Mouse (Mus musculus): ENCODE data around the gene Myh7.

DNA sequence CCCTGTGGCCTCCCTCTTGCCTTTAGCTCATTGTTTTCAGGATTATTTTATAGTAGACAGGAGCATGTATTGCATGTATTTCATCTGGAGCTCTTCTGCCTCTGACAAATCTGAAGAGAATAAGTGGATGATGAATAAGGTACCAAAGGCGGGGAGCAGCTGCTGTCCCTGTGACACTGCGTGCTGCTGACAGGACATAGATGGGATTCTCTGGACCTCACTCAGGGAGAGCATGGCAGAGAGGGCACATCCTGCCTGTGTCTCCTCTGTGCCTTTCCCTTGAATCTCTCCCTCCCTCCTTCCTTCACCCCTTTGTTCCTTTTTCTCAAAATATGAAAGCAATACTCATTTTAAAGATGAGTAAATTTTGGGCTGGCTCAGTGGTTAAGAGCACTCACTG is 11.1 kb upstream of the Myh7 start:
- no peak for TF ChIP-seq CTCF (IDR thresholded peaks at IDR 0.05; ENCODE audit: insufficient read depth, low read length)
- no peak for TF ChIP-seq POLR2A (IDR thresholded peaks at IDR 0.05; ENCODE audit: borderline replicate concordance, extremely low read depth, low read depth, low read length)
